In the genomic region with DNA sequence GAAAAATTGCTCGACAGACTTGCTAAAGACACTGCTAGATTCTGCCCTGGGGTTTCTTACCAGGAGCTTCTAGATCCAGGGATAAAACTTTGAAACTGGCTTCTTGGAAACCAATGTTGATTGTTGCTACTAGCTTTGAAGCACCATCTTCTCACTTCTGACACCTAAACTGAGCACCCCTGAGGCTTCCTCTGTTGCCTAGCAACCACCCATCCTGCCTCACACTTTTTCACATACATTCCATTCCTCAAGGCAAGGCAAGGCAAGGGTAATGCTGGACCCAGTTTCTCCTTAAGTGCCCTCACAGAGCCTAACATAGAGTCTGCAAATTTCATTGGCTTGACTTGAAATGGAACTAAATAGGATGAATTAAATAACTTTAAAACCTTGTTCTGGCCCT, we compare ENCODE assay signal across 23 mouse cellular contexts. TPM values are rescaled to one million over a fixed set of nuclear protein-coding genes. Genes with fewer than 3 reads are reported as not detected.
DNase-seq lines count a peak whose midpoint lies in the region; ATAC-seq lines count a peak whose summit lies in the region.
"Had no signal": no experiment of that assay in that cellular context is flagged by ENCODE, and none has a peak within 500 bp of the region (broad histone marks: within the 10 kb centered on the region; RNA-seq: fewer than 3 reads in every experiment).

No protein-coding gene starts in this region.

- H3K27me3 ChIP-seq in heart, embryonic 12.5 days (replicated peaks), result no peaks in the 10 kb centered on the region
- H3K27me3 ChIP-seq: embryonic facial prominence, embryonic 13.5 days; embryonic facial prominence, embryonic 15.5 days; forebrain, embryonic 12.5 days had no signal

- peak; percentile 5 for DNase-seq in heart, adult 11 months
- peak; percentile 30 for DNase-seq in R1 (ENCODE audit: low read depth, low spot score)
- DNase-seq in ZHBTc4 (ENCODE audit: low read depth, low spot score), result peak; percentile 16
- DNase-seq in heart, postnatal 25 days (ENCODE audit: low spot score), result no peak
- no peak for DNase-seq in cerebellum, postnatal 36 days
- DNase-seq: adrenal gland, adult 2 months; adrenal gland, postnatal 10 days; adrenal gland, postnatal 25 days; cerebellum, adult 11-12 months; cerebellum, adult 2 months; cerebellum, adult 9-10 months; cerebellum, postnatal 10 days; cerebellum, postnatal 25 days; embryo, embryonic 11 days had no signal

- no peak for ATAC-seq in heart, embryonic 12.5 days (ENCODE audit: insufficient number of reproducible peaks, low FRiP score)
- ATAC-seq: forebrain, embryonic 14.5 days; forebrain, embryonic 16.5 days had no signal

- H3K36me3 ChIP-seq in heart, embryonic 12.5 days, result no peaks in the 10 kb centered on the region
- H3K36me3 ChIP-seq: embryonic facial prominence, embryonic 13.5 days; embryonic facial prominence, embryonic 15.5 days; forebrain, embryonic 10.5 days; forebrain, embryonic 12.5 days had no signal

- no peak overlapping the region for H3K4me3 ChIP-seq in heart, embryonic 12.5 days
- H3K4me3 ChIP-seq: embryonic facial prominence, embryonic 13.5 days; embryonic facial prominence, embryonic 15.5 days; erythroblast, embryonic 14.5 days; forebrain, embryonic 10.5 days; forebrain, embryonic 12.5 days had no signal

- H3K4me2 ChIP-seq in heart, embryonic 12.5 days, result no peak overlapping the region
- H3K4me2 ChIP-seq: embryonic facial prominence, embryonic 13.5 days; embryonic facial prominence, embryonic 15.5 days; forebrain, embryonic 12.5 days had no signal

- intact Hi-C loops in heart, postnatal 25 days (cut with DNase I), result no loop called here

- no peak overlapping the region for H3K27ac ChIP-seq in heart, embryonic 12.5 days (ENCODE audit: poor library complexity, severe bottlenecking)
- H3K27ac ChIP-seq: embryonic facial prominence, embryonic 13.5 days; embryonic facial prominence, embryonic 15.5 days; forebrain, embryonic 10.5 days; forebrain, embryonic 12.5 days had no signal

- H3K9ac ChIP-seq in heart, embryonic 12.5 days, result no peak overlapping the region
- H3K9ac ChIP-seq: embryonic facial prominence, embryonic 13.5 days; embryonic facial prominence, embryonic 15.5 days; forebrain, embryonic 12.5 days had no signal

- 73% methylated on average over 1 of the region's 1 CpGs for WGBS in heart, embryonic 12.5 days

- no peaks in the 10 kb centered on the region for H3K4me1 ChIP-seq in heart, embryonic 12.5 days (replicated peaks)
- H3K4me1 ChIP-seq: embryonic facial prominence, embryonic 13.5 days; embryonic facial prominence, embryonic 15.5 days; forebrain, embryonic 10.5 days; forebrain, embryonic 12.5 days had no signal

- H3K9me3 ChIP-seq in heart, embryonic 12.5 days (replicated peaks), result no peaks in the 10 kb centered on the region
- H3K9me3 ChIP-seq: embryonic facial prominence, embryonic 13.5 days; embryonic facial prominence, embryonic 15.5 days; forebrain, embryonic 10.5 days; forebrain, embryonic 12.5 days had no signal

RNA-seq across cellular contexts. Expression of gene 1110032F04Rik, which starts 17.0 kb away (rescaled TPM):
- 14.4 TPM in 2 replicates for polyA plus RNA-seq in heart, embryonic 12.5 days (2016; fragmentation: Nextera tagmentation; extraction: Ambion mirVana)
- total RNA-seq in heart, postnatal 25 days (2021), result 1 to 10 TPM; 1.0 to 1.5 TPM
- total RNA-seq: adrenal gland, adult 2 months had no signal
- polyA plus RNA-seq: C2C12 had no signal

Comparison
In these comparisons a context has a peak if more than half of its experiments do, and no peak if none do; other contexts are left out.
1. DNase-seq: peak in heart, adult 11 months (single experiment), R1 (single experiment) and ZHBTc4 (single experiment); none in heart, postnatal 25 days (single experiment) and cerebellum, postnatal 36 days (0 of 2).